Mouse (Mus musculus): ENCODE data around the gene Ctbp2.
A peak's percentile ranks its signal among the peaks of the same experiment; 100 is the strongest.

The Ctbp2 gene

GRCm38 (mm10) chr7:133123999-133124700, at the start of gene Ctbp2:
Ctbp2 (minus strand) TSS chr7:133124354.
- no peak for DNase-seq (ENCODE audit: extremely low read depth, low read depth)

- no peak for DNase-seq (ENCODE audit: extremely low read depth, low read depth)
Measured at GRCm38 (mm10) chr7:133171403-133172032, 47.4 kb upstream of the Ctbp2 start.

DNA sequence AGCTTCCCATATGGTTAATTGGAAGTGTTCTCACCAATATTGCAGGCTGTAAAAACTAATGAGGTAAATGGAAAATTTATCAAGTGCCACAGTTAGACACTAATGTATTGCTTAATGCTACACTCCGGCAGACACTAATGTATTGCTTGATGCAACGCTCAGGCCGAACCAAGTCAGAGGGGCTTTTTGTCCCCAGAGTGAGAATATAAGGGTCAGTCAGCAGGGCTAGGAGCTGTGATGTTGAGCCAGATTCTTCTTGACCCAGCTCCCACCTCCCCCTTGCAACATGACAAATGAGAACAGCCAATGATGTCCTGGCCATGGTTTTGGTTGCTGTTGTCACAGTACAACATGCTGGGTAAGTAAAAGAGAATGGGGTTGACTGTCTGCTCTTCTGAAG, 44.8 kb upstream of the Ctbp2 start:
- no peak for DNase-seq (ENCODE audit: extremely low read depth, low read depth)

DNA sequence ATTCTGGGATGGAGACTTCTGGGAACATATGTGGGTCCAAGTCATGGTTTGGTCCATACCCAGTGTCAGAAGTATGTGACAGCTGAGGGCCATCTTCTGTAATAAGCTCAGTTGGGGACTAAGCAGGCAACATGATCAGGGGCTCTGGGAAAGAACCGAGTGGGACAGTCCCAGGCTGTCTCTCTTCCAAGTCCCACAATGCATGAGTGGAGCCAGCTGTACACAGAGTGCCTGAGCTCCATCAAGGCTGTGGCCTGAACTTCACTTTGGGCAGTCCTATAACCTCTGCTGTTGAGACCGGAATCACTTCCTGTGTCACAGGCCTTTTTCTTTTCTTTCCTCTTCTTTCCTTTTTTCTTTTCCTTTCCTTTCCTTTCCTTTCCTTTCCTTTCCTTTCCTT, 43.7 kb upstream of the Ctbp2 start:
- DNase-seq (ENCODE audit: extremely low read depth, low read depth): no peak

- no peak for DNase-seq (ENCODE audit: extremely low read depth, low read depth)
Measured at GRCm38 (mm10) chr7:133164770-133165169, 40.6 kb upstream of the Ctbp2 start.

DNA sequence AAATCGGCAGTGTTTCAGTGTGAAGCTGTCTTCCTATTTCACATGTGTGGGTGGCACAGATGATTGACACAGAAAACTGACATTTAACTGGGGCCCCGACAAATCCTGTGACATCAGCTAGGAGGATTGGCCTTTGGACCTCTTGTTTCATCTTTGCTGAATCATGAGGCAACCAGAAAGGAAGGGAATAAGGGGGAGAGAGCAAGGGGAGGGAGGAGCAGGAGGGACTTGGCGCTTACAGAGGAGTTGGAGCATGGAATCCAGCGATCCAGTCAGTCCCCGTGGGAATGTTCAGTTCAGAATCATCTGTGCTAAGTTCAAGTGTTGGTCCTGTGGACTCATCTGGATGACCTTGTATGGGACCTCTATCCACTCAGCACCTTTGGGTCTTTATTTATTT, 38.9 kb upstream of the Ctbp2 start:
- DNase-seq (ENCODE audit: extremely low read depth, low read depth): no peak

DNA sequence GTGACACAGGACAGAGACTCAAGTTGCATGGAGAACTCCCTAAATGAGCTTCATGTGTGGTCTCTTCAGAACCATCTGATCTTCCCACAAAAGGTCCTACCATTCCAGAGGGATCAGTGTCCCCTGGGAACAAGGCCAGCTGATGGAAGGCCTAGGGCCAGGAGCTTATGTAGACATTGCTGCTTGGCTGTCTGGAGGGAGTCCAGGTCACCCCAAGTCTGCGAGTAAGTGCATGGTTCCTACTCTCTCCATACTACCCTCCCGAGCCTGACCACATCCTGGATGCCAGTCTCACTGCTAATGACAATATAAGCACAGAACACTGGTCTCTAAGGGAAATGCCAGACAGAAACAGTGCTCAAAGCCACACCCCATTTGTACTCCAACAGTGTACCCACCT, 38.0 kb upstream of the Ctbp2 start:
- no peak for DNase-seq (ENCODE audit: extremely low read depth, low read depth)

DNA sequence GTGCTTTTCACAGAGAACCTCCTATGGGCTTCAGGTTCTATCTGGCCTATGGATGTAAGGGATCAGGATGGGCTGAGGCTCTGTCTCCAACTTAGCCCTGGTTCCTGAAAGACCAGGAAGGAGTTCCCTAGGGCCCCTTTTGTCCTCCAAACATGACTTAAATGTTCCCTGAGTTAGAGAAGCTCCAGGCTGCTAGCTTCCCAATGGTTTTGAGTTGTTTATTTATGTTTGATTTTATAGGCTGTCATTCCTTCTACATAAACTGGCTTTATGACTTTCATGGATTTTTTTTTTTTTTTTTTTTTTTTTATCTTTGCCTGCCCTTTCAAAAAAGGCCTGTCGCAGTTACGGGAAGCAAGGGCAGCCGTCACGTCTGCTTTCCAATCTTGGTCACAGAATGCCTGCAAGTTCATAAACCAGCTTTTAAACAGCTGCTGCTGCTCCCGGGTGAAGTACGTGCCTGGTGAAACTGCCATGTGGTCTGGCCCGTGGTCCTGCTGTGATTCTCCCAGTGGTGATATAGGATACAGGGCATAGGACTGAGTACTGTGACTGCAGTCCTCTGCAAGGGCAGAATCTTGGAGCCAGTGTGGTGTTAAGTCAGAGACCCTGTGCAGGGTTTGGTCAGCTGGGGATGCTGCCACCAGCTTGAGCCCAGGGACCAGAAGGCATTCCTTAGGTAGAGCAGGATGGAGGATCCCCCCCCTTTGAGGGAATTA, 37.4 kb upstream of the Ctbp2 start:
- DNase-seq (ENCODE audit: extremely low read depth, low read depth): no peak

DNA sequence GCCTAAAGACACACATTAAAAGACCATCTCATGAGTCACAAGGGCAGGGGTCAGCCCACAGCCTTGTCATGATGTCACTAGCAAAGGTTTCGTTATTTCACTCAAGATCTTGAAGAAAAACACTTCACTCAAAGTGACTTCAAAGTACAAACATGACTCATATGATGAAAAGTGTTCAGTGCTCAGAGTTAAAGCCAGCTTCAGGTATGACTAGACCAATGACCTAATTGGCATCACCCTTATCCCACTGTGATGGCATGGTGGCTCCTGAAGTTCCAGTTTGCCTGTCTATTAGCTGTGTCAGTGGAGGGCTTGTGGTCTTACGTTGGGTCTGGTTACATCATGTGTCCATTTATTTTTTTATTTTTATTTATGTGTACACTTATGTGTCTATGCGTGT, 35.4 kb upstream of the Ctbp2 start:
- DNase-seq (ENCODE audit: extremely low read depth, low read depth): no peak

- DNase-seq (ENCODE audit: extremely low read depth, low read depth): no peak
Measured at GRCm38 (mm10) chr7:133155621-133156020, 31.5 kb upstream of the Ctbp2 start.

DNA sequence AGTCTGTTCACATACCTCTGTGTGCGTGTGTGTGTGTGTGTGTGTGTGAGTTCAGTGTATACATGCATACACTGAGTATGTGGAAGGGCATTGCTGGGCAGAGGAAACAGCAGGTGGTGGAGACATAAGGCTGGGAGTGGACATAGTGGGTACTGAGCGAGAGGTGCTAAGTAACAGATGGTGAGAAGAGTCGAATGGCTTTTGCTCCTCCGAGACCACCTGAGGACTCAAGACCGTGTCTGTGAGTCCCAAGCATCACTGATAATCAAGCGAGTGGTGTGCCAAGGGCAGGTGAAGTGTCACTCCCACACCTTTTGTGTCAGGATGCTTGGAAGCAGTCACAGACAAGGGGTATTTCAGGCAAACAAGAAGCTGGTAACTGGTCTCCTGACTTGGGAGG, 30.7 kb upstream of the Ctbp2 start:
- DNase-seq (ENCODE audit: extremely low read depth, low read depth): no peak

DNA sequence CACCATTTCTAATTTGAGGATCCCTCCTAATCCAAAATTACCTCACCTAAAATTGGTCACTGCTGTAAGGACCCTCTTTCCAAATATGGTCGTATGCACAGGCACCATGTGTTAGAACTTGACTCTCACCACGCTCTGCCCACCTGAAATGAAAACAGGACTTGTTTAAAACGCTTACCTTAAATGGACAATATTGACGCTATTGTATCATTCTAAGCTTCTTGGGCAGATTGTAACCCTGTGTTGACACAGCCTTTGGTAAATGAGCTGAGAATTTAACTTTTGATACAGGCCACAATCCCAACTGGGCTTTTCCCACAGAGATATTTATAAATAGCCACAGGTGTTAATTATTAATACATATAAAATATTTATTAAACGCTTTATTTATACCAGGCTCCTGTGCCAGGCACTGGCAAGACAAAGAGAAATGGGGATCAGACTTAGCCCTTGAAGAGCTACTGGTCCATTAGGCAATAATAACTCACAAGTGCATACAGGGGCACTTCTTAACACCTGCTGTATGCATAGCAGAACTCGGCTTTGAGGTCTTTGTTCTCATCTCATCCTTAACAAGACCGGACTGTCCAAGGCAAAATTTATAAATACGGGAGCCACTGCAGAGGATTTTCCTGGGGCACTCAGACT, 15.7 kb upstream of the Ctbp2 start:
- no peak for DNase-seq (ENCODE audit: extremely low read depth, low read depth)

GRCm38 (mm10) chr7:133133552-133133951, 9.4 kb upstream of the Ctbp2 start:
- no peak for DNase-seq (ENCODE audit: extremely low read depth, low read depth)

GRCm38 (mm10) chr7:133132702-133133101, 8.5 kb upstream of the Ctbp2 start:
- no peak for DNase-seq (ENCODE audit: extremely low read depth, low read depth)

DNA sequence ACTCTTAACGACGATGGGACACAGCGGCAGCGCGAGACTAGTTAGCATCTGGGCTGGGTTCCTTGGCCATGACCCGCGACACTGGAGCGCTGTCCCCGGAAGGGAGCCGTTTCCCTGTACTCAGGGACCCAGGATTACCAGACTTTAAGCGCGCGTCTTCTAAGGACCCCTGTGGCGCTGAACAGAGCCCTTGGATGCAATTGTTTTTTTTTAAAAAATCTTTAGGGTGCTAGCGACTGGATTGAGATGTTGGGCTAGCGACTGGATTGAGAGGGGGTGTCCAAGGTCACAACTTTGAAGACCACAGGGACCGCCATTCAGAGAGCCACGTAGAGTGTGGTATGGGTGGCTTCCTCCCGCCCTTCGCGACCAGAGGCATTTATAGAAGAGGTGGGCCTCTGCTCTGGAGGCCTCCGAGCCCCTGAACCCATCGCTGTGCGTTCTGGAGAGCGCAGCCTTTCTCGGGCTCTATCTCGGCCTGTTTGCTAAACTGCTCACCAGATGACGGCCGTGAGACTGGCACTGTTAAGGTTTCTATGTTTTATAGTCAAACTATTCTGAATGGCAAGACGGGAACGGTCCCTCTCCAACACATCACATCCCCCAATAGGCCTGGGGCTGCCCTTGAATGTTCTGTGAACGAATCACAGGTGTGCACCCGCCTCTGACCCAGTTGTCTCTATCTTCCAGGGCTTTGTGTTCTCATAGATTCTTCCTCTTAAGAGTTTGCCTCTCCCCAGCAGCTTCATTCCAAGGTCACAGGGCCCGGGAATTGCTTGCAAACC, 739 bp upstream of the Ctbp2 start:
- no peak for DNase-seq (ENCODE audit: extremely low read depth, low read depth)

- DNase-seq (ENCODE audit: extremely low read depth, low read depth): peak; percentile 91
Measured at GRCm38 (mm10) chr7:133123244-133123998, 733 bp downstream of the Ctbp2 start, which contains the start of gene Fgfr2. Fgfr2 (minus strand) TSS chr7:133123350.

DNA sequence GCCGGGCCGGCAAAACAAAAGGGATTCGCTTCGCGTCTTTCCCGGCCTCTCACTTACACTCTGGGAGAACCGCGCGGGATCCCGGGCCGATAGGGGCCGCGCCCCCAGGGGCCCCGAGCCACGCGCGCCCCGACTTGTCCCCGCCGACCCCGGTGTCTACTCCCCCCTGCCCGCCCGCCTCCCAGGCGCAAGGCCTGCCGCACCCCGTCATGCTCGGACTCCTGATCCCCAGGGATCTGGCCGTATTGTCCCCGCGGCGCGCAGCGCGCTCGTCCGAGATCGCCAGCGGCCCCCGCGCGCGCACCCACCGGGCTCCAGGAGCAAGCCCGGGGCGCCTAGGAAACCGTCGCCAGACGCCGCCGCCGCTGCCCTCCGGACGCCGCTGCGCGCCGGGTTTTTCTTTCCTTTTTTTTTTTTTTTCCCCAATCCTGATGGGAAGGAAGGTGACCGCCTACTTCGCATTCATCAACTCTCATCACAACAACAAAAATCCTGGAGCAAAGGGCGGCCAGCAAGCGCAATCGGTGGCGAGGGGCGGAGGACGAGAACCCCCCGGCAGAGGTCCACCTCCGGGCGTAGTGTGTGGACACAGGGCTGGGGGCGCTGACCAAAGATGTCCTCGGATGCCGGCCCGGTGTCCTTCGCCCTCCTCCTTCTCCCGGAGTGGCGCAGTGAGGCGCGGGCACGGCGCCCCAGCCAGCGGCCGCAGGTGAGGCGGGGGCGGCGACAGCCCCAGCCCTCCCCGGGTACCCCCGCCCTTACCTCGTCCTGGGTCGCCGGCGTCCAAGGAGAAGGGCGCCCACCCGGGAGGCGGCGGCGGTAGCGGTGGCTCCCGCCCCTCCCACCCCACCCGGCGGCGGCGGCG, 1.5 kb downstream of the Ctbp2 start:
- no peak for DNase-seq (ENCODE audit: extremely low read depth, low read depth)

DNA sequence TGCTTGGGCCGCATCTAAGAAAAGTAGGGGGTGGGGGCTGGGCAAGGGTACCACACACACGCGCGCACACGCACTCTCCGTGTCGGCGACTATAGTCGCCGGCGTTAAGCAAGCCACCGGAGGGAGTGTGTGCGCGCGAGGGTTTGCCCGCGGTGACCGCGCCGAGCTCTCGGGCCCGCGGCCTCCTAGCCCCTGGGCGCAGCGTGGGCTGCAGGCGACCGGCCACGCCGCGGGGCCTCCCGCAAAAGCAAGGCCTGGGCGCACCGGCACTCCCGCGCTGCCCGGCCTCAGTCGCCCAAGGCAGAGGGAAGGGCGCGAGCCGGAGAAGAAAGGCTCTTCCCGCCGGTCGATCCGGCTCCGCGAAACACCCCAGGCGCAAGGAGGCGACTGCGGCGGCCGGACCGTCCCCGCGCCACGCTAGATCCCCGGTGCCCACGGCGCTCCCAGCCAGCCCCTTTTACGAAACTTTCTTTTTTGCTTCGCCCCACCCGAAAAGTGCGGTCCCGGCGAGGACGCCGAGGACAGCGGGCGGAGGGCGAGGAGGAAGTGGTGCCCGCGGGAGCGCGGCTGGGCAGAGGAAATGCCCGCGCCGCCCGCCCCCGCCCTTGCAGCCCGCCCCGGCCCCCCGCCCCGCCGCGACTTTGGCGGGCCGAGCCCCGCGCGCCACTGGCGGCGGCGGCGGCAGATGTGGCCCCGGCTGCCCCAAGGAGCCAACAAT, 2.3 kb downstream of the Ctbp2 start:
- no peak for DNase-seq (ENCODE audit: extremely low read depth, low read depth)

- no peak for DNase-seq (ENCODE audit: extremely low read depth, low read depth)
Measured at GRCm38 (mm10) chr7:133121080-133121607, 3.0 kb downstream of the Ctbp2 start.
